Mouse (Mus musculus) gastrocnemius, postnatal 25 days (tissue): ENCODE results near the gene Parp1. TPM values are rescaled to one million over a fixed set of nuclear protein-coding genes. Genes with fewer than 3 reads are reported as not detected.
"Not testable (repeated sequence)": the region's sequence is repeated elsewhere in the genome, so short reads cannot be mapped to it uniquely, and the experiment has no call there.

Source experiments
- DNase-seq: peaks from one replicate; pipeline ENCODE4 v3.0.0; 2022
- microRNA-seq, 2 experiments: library from miRNA; unstranded; fragments of <30 nt; microRNA quantifications; one replicate each; pipeline ENCODE4 v1.2.0; 2021; ENCODE audit warnings: borderline replicate concordance in 2 of 2
- total RNA-seq, 2 experiments: library from RNA; stranded (reverse); gene quantifications; 1 replicate in 1 of 2; 2 replicates in 1 of 2; pipeline ENCODE4 v1.2.3; 2021

Parp1 gene
- total RNA-seq, 2 experiments from 2014 or later = 50.8 to 52.7 TPM

DNA sequence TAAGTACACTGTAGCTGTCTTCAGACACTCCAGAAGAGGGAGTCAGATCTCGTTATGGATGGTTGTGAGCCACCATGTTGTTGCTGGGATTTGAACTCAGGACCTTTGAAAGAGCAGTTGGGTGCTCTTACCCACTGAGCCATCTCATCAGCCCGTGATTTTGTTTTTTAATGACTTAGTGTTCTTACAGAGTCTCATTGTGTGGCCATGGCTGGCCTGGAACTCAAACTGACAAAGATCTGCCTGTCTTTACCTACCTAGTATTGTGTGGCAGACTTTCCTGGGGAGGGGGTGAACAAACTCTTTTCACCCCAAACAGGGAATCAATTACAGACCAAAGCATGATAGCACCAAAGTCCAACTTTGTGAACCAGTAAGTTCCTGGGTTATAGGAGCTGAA is 69.1 kb downstream of the Parp1 start:
- DNase-seq = not testable (repeated sequence)

DNA sequence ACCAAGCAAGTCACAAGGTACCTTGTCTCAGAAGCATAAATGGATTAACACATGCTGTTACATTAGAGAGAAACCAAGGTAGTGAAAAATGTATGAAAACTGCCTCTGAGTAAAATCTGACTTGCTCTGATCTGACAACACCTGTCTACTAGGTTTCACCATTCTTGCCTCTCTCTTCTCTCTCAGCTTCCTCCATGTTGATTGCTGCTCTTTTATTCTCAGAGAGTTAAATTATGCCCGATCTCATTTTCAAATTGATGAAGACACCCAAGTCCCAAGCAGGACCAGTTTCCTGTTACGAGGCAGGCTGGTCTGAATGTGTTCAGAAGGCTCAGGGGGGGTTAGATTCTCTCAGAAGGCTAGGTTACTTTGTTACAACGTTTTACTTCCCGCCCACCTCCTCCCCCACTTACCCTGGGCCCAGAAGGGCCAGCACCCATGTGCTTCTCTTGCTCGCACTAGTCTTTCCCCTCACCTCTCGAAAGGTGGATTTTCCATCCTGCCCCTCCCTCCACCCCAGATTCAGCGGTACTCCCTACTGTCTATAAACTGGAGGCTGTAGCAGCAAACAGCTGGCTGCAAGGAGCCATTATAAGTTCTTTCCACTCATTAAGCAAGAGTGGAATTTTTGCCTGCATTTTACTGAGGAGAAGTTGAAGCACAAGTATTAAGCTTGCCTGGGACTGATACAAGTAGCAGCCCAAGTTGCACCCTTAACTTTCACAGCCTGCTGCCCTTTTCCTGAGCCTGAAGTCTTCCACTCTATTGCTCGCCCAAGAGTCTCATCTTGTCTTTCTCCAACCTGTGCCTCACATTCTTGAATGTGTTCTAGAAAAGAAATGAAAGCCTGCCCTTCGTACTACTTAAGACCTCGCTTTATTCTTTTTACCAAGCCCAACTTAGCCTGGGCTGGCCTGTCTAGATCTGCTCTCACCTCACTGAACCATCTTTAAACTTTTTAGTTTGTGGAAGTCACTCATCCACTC is 71.0 kb downstream of the Parp1 start:
- DNase-seq = no peak

DNA sequence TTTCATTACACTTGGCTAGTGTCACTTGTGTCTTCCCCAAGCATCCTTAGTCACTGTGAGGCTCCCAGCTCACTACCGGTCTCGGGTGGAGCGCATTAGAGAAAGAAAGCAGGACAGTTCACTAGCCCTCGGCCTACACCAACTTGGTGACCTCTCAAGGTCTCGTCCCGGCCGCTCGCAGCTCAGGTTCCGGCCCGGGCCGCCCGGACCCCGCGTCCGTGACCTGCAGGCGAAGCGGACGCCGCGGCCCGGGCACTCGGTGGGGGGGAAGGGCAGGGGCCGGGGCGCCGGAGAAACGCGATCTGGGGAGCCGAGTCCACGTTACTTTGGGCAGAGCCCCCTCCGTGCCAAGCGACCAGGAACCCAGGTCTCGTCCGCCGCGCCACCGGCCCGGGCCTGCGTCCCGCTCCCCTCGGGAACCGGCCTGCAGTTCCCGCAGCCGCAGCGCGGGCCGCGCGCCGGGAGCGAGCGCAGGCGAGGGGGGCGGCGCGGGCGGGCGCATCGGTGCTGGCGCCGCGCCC is 71.9 kb downstream of the Parp1 start:
- peak; percentile 45 for DNase-seq

DNA sequence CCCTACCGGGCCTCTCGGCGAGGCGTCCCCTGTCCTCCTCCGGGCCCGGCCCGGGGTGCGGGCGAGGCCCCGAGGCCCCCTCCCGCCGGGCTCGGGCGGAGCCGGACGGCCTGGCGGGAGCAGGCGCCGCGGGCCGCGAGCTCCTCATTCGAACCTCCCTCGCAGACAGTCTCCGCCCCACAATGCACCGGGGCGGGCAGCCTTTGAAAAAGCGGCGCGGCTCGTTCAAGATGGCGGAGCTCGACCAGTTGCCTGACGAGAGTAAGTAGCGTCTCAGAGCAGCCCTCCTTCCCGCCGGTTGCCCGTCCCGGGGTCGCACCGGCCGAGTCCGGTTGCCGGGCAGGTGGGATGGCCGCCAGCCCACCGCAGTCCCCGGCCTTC is 72.4 kb downstream of the Parp1 start, which contains the start of gene Lin9:
TSS of gene Lin9 (plus strand) at position 14 of the 381 bp plus-strand sequence.
- DNase-seq = peak; percentile 85

GRCm38 (mm10) chr1:180641518-180642227 is 72.9 kb downstream of the Parp1 start:
- DNase-seq = no peak

- no peak for DNase-seq
Measured at GRCm38 (mm10) chr1:180642228-180642564, 73.5 kb downstream of the Parp1 start.

Small RNA genes within 50 kb of the gene (microRNA-seq; reads per million reads assigned to microRNA genes)
- gene Mir6904 = 0 reads per million in 2 experiments

Other genes starting within 250 kb of the Parp1 start
- 10 to 100 TPM; 16.0 to 18.0 TPM for gene Itpkb, start 238.4 kb upstream of the Parp1 start, total RNA-seq
- under 1 TPM; 0.43 to 0.49 TPM for gene Stum, start 85.4 kb upstream of the Parp1 start, total RNA-seq
- gene Lin9, start 72.2 kb downstream of the Parp1 start, total RNA-seq = 1 to 10 TPM; 2.7 to 3.6 TPM
- not detected for gene Mixl1, start 128.1 kb downstream of the Parp1 start, total RNA-seq
- 10 to 100 TPM; 12.2 to 12.9 TPM for gene Acbd3, start 157.1 kb downstream of the Parp1 start, total RNA-seq
- 100 to 1,000 TPM; 350 to 362 TPM for gene H3f3a, start 245.0 kb downstream of the Parp1 start, total RNA-seq